Mouse (Mus musculus) liver, adult 2 months (tissue): ENCODE results near the gene Clec4d. TPM values are rescaled to one million over a fixed set of nuclear protein-coding genes. Genes with fewer than 3 reads are reported as not detected.
"Not testable (repeated sequence)": the region's sequence is repeated elsewhere in the genome, so short reads cannot be mapped to it uniquely, and the experiment has no call there.

Experiments
- DNase-seq: peaks from one replicate; pipeline ENCODE4 v3.0.0-alpha.2; 2011; ENCODE audit warnings: low read depth, low spot score; ENCODE audit errors: extremely low read depth
- H3K27ac ChIP-seq: fragments of 200-500 bp; replicated peaks from 2 replicates; pipeline ENCODE4 v1.5.1; 2012; ENCODE audit warnings: low read depth, mild to moderate bottlenecking, control low read depth, inconsistent platforms, low read length; ENCODE audit not compliant: insufficient read depth
- H3K27me3 ChIP-seq: fragments of 200-500 bp; 2 replicates; pipeline ENCODE4 v1.6.1; 2012; ENCODE audit warnings: mild to moderate bottlenecking, moderate library complexity, low read length, inconsistent platforms; ENCODE audit not compliant: control insufficient read depth, insufficient read depth
- H3K36me3 ChIP-seq: fragments of 200-500 bp; 2 replicates; pipeline ENCODE4 v1.6.1; 2012; ENCODE audit warnings: low read length, inconsistent platforms; ENCODE audit not compliant: control insufficient read depth, insufficient read depth
- H3K4me1 ChIP-seq: fragments of 200-500 bp; 2 replicates; pipeline ENCODE4 v1.6.1; 2011; ENCODE audit warnings: low read length; ENCODE audit not compliant: control insufficient read depth, insufficient read depth
- H3K4me3 ChIP-seq: fragments of 200-500 bp; 2 replicates; pipeline ENCODE4 v1.5.1; 2011; ENCODE audit warnings: low read depth, mild to moderate bottlenecking, control low read depth, low read length, moderate library complexity; ENCODE audit not compliant: insufficient read depth
- H3K79me2 ChIP-seq: fragments of 200-500 bp; 2 replicates; pipeline ENCODE4 v1.6.1; 2012; ENCODE audit warnings: inconsistent platforms, mild to moderate bottlenecking, low read length, moderate library complexity; ENCODE audit not compliant: control insufficient read depth, insufficient read depth
- H3K9ac ChIP-seq: fragments of 200-500 bp; 2 replicates; pipeline ENCODE4 v1.6.1; 2012; ENCODE audit warnings: low read depth, mild to moderate bottlenecking, control low read depth, inconsistent platforms, low read length
- CTCF ChIP-seq: fragments of 200-500 bp; IDR thresholded peaks from 2 replicates; pipeline ENCODE4 v1.5.1; 2011; ENCODE audit warnings: low read depth, low read length, control low read depth
- POLR2A ChIP-seq: fragments of 200-500 bp; IDR thresholded peaks from 2 replicates; pipeline ENCODE4 v1.6.1; 2011; ENCODE audit warnings: low read length, control low read depth; ENCODE audit not compliant: insufficient read depth; ENCODE audit errors: extremely low read depth
- WGBS: fragments of 180-500 bp; shearing (Covaris S2); methylation state at CpG from one replicate; pipeline ENCODE4 v1.1.7; 2018; 5-methylcytosine and 5-hydroxymethylcytosine counted together
- polyA plus RNA-seq: library from polyadenylated mRNA; depleted of rRNA; stranded (reverse); fragments of >200 nt; gene quantifications from 2 replicates; pipeline ENCODE4 v1.2.3, GENCODE M21; 2012; rRNA removed
- total RNA-seq: library from RNA; depleted of rRNA; stranded (reverse); fragments of >200 nt; gene quantifications from 2 replicates; pipeline ENCODE4 v1.2.3, GENCODE M21; 2014; rRNA removed

Gene Clec4d
- total RNA-seq: 0.09 and 0.13 TPM in 2 replicates
- polyA plus RNA-seq: 0.07 TPM in 1 of 2 replicates, not detected in the other

- no peak for DNase-seq
- Histone ChIP-seq H3K4me1 (no peaks in the 10 kb centered on the region), H3K79me2 (no peaks in the 10 kb centered on the region), H3K36me3 (no peaks in the 10 kb centered on the region), H3K9ac (no peak within 1 kb of the TSS), H3K4me3 (no peak within 1 kb of the TSS), H3K27me3 (no peaks in the 10 kb centered on the region), H3K27ac (no peak within 1 kb of the TSS)
- 64% methylated on average over 4 of the region's 4 CpGs for WGBS
- TF ChIP-seq CTCF (no peak), POLR2A (no peak)
These were observed at the start of gene Clec4d for GRCm38 (mm10) chr6:123261555-123262161. Gene Clec4d, plus strand, starts transcription at chr6:123262111.

GRCm38 (mm10) chr6:123227519-123228166 lies 34.3 kb upstream of the Clec4d start:
- H3K4me3 ChIP-seq: no peak overlapping the region
- no peak overlapping the region for H3K9ac ChIP-seq
- H3K27ac ChIP-seq: no peak overlapping the region
- no peaks in the 10 kb centered on the region for H3K4me1 ChIP-seq
- H3K79me2 ChIP-seq: no peaks in the 10 kb centered on the region
- no peaks in the 10 kb centered on the region for H3K27me3 ChIP-seq
- DNase-seq: peak; percentile 31
- 57% methylated on average over 2 of the region's 2 CpGs for WGBS
- TF ChIP-seq CTCF: no peak
- no peak for TF ChIP-seq POLR2A
- H3K36me3 ChIP-seq: no peaks in the 10 kb centered on the region

GRCm38 (mm10) chr6:123229644-123230043 lies 32.3 kb upstream of the Clec4d start, which contains the start of gene Clec4n:
Gene Clec4n, plus strand, starts transcription at chr6:123229843.
- 57% methylated on average over 3 of the region's 3 CpGs for WGBS
- H3K36me3 ChIP-seq: no peaks in the 10 kb centered on the region
- no peak within 1 kb of the TSS for H3K4me3 ChIP-seq
- TF ChIP-seq POLR2A (no peak), CTCF (no peak)
- no peak within 1 kb of the TSS; the same call in 1 of the 2 replicates for H3K27ac ChIP-seq
- no peaks in the 10 kb centered on the region for H3K79me2 ChIP-seq
- no peaks in the 10 kb centered on the region for H3K27me3 ChIP-seq
- no peak within 1 kb of the TSS for H3K9ac ChIP-seq
- H3K4me1 ChIP-seq: no peaks in the 10 kb centered on the region
- peak; percentile 20 for DNase-seq

DNA sequence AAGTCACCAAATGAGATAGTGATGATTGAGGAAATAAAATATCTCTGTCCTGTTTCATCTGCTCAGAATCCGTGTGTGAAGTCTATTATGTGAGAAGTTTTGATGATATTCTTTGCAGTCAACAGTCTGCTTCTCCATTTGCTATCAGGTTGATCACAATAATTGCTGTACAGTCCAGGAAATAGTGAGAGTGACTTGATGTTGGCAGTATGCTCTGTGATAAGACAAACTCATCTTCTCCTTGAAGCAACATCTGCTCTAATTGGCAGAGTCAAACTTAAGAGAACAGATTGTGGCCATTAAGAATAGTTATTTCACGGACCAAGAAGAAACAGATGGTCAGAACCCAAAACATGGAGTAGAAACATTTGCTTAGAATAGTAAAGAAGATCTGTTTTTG lies 30.8 kb upstream of the Clec4d start:
- no peak for TF ChIP-seq CTCF
- TF ChIP-seq POLR2A: no peak
- Histone ChIP-seq H3K9ac (no peak overlapping the region), H3K4me1 (no peaks in the 10 kb centered on the region), H3K27ac (no peak overlapping the region), H3K4me3 (no peak overlapping the region), H3K27me3 (no peaks in the 10 kb centered on the region), H3K36me3 (no peaks in the 10 kb centered on the region), H3K79me2 (no peaks in the 10 kb centered on the region)
- 58% methylated on average over 2 of the region's 2 CpGs for WGBS
- DNase-seq: no peak

- Histone ChIP-seq H3K9ac (no peak overlapping the region), H3K4me1 (no peaks in the 10 kb centered on the region), H3K27me3 (no peaks in the 10 kb centered on the region), H3K4me3 (no peak overlapping the region), H3K79me2 (no peaks in the 10 kb centered on the region), H3K27ac (no peak overlapping the region), H3K36me3 (no peaks in the 10 kb centered on the region)
- TF ChIP-seq CTCF (no peak), POLR2A (no peak)
- DNase-seq: no peak
These were observed 24.3 kb upstream of the Clec4d start for GRCm38 (mm10) chr6:123237582-123237981.

DNA sequence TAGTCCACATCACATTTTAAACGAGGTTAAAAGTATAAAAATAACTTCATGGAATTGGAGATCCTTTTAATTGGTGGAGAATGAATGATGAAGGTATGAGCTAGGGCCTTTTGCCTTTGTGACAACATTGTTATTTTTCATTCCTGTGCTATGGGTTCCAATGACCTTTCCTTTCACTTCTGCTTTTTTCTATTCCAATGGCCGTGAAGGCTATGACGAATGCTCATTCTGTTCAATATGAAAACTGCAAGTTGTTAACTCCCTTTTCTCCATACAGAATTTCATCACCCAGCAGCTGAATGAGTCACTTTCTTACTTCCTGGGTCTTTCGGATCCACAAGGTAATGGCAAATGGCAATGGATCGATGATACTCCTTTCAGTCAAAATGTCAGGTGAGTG lies 17.7 kb upstream of the Clec4d start:
- TF ChIP-seq CTCF (no peak), POLR2A (no peak)
- Histone ChIP-seq H3K27ac (no peak overlapping the region), H3K79me2 (no peaks in the 10 kb centered on the region), H3K4me1 (no peaks in the 10 kb centered on the region), H3K9ac (no peak overlapping the region), H3K27me3 (no peaks in the 10 kb centered on the region), H3K36me3 (no peaks in the 10 kb centered on the region), H3K4me3 (no peak overlapping the region)
- 74% methylated on average over 5 of the region's 5 CpGs for WGBS
- DNase-seq: no peak

DNA sequence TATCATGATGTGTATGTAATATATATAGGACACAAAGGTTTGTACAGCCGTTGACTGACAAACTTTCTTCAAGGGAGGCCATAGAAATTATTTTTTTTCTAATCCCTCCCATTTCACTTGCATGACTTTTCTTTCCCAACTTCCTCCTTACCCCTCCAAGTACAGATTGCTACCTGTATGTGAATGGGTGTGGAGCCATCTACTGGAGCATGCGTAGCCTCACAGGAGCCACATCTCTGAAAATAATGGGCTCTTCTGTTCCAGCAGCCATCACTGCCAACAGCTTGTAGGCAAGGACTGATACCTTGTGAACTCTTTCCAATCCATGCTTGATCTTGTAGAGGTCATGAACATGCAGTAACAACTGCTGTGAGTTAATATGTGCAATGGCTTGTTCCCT lies 13.0 kb upstream of the Clec4d start:
- H3K79me2 ChIP-seq, DNase-seq, H3K27me3 ChIP-seq, H3K4me1 ChIP-seq, H3K4me3 ChIP-seq, H3K9ac ChIP-seq, H3K27ac ChIP-seq, H3K36me3 ChIP-seq: not testable (repeated sequence)
- WGBS: 81% methylated on average over 2 of the region's 2 CpGs
